26 mouse cellular contexts compared by ENCODE assay signal in genomic region chr6:43533323-43533722, GRCm38 (mm10).
DNase-seq lines count a peak whose midpoint lies in the region; ATAC-seq and TF ChIP-seq lines count a peak whose summit lies in the region.
"Had no signal": no experiment of that assay in that cellular context is flagged by ENCODE, and none has a peak within 500 bp of the region (broad histone marks: within the 10 kb centered on the region; RNA-seq: fewer than 3 reads in every experiment).

No protein-coding gene starts in this region.

- DNase-seq in frontal cortex, adult 2 months (ENCODE audit: extremely low spot score in 1 of 2, low spot score in 1 of 2): no peak
- DNase-seq in layer of hippocampus, adult 2 months (ENCODE audit: low spot score in 2 of 2): peak; percentile 26 to 44
- DNase-seq in layer of hippocampus, postnatal 25 days (ENCODE audit: extremely low spot score in 1 of 2, low spot score in 1 of 2): no peak
- DNase-seq in layer of hippocampus, adult 9-11 months: peak; percentile 64
- DNase-seq in kidney, adult 11 months: no peak
- DNase-seq: adrenal gland, postnatal 10 days; adrenal gland, postnatal 36 days; B cell, adult 2 months; cerebellum, adult 11 months; cerebellum, adult 2 months; cerebellum, adult 9-11 months; cerebellum, postnatal 25 days; gastrocnemius, postnatal 25 days; heart, adult 18-20 months; heart, postnatal 10 days; heart, postnatal 36 days had no signal

- ATAC-seq in frontal cortex, adult (ENCODE audit: low TSS enrichment): peak; percentile 87
- ATAC-seq: forebrain, embryonic 14.5 days; hindbrain, embryonic 16.5 days; Patski had no signal

- no peak for TF ChIP-seq CTCF in layer of hippocampus, adult 2 months (conservative IDR thresholded peaks at IDR 0.05)

- no peak overlapping the region for H3K4me3 ChIP-seq in layer of hippocampus, adult 2 months
- H3K4me3 ChIP-seq: embryonic facial prominence, embryonic 12.5 days; embryonic facial prominence, embryonic 15.5 days; heart, embryonic 12.5 days; heart, embryonic 15.5 days; hindbrain, embryonic 10.5 days; hindbrain, embryonic 13.5 days had no signal

- no peak overlapping the region for H3K27ac ChIP-seq in layer of hippocampus, adult 2 months
- H3K27ac ChIP-seq: embryonic facial prominence, embryonic 12.5 days; embryonic facial prominence, embryonic 15.5 days; heart, embryonic 15.5 days; hindbrain, embryonic 10.5 days; hindbrain, embryonic 13.5 days had no signal

Comparison
In these comparisons a context has a peak if more than half of its experiments do, and no peak if none do; other contexts are left out.
1. DNase-seq: peak in layer of hippocampus, adult 2 months (2 of 2) and layer of hippocampus, adult 9-11 months (single experiment); none in frontal cortex, adult 2 months (0 of 2), layer of hippocampus, postnatal 25 days (0 of 2) and kidney, adult 11 months (single experiment).